Mouse (Mus musculus) testis, postnatal 14 days (tissue): ENCODE results near the gene Asb8.
A peak's percentile ranks its signal among the peaks of the same experiment; 100 is the strongest.

Experiments used
- DNase-seq: peaks from one replicate; pipeline ENCODE4 v3.0.0; 2021; ENCODE audit warnings: low spot score

Asb8 gene

DNA sequence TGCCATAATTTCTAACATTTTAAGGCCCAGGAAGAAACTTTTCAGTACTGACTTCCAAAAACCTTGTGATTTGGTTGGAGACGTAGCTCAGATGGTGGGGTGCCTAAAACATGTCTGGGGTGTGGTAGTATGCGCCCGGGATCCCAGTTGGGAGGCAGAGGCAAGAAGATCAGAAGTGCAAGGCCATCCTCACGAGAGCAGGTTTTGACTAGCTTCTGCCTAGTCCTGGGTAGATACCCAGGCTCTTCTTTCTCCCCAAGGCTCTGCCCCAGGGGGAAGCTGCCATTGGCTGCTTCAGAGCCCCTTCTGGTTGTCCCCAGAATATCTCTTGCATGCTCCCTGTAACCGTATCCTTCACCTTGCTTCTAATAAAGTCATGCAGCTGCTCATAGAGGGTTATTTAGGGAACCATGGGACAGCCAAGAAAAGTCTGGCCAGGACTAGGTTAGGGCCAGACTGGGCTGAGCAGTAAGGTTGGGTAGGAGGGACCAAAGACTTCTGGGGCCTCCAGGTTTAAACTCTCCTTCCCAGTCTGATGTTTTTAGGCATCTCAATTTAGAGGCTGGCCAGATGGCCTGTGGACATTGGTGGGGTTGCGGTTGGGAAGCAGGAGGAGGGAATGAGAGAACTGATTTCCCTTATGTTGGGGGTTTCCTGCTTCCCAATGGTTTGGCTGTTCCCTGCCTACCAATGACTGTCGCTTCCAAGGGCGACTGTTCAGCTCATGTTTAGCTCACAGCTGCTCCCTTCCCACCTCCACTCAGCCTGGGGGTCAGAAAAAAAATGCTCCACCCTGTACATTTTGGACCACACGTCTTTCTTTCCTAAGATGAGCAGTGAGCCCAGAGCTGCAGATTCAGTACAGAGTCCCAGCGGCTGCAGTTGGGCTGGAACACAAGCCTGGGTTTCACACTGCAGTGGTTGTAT is 50.3 kb downstream of the Asb8 start:
- DNase-seq: no peak

DNA sequence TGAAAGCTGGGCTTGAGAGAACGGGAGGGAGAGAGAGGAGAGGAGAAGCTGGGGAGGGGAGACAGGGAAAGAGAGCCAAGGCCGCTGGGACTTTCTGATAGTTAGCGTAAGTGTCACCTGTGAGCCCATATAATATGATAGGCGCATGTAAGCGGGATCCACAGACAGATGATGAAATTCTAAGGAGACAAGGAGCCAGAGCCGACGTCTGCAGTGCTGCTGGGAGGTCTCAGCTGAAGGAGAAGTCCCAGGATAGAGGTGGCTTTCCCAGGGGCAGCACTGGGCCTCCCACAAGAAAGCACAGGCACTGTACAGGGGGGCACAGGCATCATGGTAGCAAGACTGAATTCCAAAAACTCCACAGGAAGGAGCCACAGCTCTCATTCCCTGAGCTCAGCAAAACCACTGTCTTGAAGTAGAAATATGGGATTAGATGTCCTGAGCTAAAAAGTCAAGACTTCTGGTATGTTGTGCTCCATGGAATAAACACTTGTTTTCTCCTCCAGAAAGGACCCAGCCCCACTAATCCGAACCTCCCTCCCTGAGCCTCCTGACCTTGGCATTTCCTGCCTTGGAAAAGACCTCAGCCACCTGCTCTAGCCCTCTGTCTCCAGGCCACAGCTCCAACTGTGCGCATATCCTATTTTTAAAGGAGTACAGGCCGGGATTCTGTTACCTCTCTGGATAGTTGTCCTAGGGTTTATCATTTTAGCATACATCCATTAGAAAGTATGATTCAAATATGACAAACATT is 51.1 kb downstream of the Asb8 start:
- DNase-seq: no peak

DNA sequence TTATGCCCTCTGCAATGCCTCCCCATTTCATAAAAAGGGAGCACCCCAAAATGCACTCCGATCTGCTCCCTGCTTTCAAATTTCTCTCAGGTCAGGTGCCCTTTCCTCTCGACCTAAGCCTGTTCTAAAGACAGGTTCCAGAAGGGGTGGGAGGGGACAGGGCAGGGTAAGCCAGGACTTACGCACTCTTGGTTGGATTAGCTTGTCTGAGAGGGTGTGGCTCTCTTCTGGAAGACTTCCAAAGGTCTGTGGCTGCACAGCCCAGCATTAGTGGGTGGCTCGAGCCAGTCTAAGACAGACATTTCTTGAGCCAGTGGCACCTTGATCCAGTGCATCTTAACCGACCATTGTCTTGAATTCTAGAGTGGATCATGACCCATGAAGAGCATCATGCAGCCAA is 53.6 kb downstream of the Asb8 start:
- DNase-seq: no peak

DNA sequence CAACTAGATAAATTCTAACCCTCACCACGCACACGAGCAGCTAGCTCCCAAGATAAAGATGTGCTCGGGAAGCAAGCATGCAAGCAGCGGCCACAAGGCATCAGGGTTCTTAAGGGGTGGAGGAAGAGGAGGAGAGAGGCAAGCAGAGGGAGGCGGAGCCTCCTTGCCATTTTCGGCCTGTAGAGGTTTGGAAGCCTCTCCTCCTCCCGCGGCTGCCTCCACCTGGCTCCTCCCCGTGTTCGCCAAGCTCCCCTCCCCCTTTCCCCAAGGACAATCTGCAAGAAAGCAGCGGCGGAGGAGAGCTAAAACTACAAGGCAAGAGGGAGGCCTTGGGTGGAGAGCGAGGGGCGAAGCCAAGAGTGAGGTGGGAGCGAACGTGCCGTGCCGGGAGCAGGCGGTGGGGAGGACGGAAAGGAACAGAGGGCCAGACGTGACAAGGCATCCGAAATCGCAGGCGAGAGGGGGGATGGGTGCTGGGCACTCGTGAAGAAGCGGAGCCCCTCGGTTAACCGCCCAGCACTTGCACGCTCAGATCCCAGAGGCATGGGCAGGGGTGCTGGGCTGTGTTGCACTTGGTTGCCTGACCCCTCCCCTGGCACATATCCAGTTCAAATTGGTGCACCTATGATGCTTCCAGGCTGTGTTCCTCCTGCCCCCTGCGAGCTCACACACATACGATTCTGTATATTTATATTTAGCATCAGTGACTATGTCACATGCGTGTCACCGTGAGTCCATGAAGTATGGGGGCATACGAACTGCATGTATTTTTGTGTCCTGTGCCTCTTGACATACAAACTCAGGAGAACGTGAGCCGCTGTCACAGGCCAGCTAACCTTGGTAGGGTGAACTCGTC is 56.9 kb downstream of the Asb8 start:
- DNase-seq: peak; percentile 84

DNA sequence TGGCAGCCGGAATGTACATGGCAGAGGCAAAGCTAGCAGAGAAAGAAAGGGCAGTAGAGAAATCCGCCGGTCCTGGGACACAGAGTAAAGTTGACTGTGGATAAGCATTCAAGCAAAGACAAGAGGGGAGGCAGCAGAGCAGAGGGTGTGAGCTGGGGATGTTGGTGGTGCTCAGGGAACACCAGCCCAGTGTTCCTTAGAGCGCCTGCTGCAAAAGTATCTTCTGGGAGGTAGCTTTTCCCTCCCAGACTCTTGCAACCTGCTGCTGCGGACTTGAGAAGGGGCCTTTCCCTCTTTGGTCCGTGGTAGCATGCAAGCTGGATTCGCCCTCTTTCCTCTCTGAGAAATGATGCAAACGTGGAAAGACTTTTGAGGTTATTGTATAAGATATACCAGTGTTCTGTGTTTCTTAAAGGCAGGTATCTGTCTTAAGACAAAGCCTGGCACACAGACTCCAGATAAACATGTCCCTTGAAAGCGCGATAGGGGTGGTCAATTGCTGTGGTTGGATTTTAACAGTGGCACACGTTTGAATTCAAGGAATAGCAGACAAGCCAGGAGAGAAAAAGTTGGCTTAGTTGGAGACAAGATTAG is 57.6 kb downstream of the Asb8 start:
- no peak for DNase-seq

- DNase-seq: no peak
These were observed 58.2 kb downstream of the Asb8 start for GRCm38 (mm10) chr15:98107230-98107629.

GRCm38 (mm10) chr15:98106506-98106905 is 58.9 kb downstream of the Asb8 start:
- no peak for DNase-seq

DNA sequence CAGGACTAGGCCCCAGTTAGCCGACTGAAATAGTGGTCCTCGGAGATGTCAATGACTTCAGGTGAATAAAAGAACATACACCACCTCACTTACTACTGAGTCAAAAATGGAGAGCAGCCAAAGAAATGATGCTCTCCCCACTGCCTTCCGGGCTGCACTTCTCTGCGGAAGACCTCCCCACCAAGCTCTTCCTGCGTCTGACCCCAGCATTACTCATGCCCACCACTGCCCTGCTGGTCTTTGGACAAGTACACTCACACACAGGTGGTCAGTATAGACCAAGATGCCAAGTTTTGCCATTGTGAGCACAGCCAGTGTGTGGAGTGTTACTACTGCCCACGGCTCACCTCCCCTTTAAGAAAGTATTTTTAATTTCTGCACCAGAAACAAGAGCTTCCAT is 63.0 kb downstream of the Asb8 start:
- no peak for DNase-seq

- no peak for DNase-seq
These were observed 66.9 kb downstream of the Asb8 start for GRCm38 (mm10) chr15:98098519-98098918.

DNA sequence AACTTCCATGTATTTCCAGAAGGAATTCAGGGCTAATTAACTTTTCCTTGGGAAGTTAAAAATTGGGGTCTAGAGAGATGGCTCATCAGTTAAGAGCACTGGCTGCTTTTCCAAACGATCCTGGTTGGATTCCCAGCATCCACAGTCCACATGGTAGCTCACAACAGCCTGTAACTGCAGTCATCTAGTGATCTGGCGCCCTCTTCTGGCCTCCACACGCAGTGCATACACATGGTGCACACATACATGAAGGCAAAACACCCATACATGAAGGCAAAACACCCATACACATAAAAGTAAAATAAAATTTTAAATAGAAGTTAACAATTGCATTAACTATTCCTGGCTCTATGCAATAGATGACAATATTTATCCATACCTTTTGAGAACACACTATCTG is 68.5 kb downstream of the Asb8 start:
- no peak for DNase-seq

- DNase-seq: no peak
These were observed 70.5 kb downstream of the Asb8 start for GRCm38 (mm10) chr15:98094905-98095304.

DNA sequence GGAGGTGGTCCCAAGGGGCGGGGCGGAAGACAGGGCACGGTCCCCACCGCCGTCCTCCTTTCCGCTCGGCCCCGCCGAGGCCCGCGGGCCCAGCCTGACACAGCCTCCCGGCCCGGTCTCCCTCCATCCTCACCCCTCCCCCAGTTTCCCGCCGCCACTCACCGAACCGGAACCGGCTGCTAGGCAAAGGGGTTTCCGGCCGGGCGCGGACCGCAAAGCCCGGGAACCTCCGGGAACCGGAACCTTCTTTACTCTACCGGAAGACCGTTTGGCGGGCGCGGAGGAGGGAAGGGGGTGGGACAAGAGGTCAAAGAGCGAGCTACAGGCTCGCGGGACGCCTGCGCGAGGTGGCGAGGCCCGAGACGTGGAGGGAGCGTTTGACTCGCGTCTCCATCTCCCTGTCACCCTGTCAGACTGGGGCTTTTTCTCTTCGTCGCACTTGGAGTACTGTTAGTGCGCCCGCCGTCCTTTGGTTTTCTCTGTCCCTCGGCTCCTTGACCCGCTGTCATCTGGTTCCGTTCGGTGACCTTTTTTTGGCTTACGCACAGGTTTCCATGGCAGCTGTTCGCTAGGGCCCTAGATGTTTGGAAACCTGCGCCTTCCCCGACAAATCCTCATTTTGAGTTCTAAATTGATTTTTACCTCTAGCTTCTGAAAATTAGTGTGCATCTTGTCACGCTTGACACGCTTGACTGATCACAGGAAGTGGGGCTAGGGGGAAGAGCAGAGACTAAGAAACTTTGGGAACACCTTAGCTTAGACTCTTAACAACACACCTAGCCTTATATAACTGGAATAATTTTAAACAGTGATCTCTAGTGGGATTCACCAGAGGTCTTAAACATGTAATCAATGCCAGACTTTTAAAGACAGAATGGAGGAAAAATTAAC is 72.1 kb downstream of the Asb8 start, which contains the start of gene Senp1:
Gene Senp1, minus strand, starts transcription at position 624 of the 891 bp plus-strand sequence.
- peak; percentile 92 for DNase-seq

- DNase-seq: no peak
These were observed 72.9 kb downstream of the Asb8 start, which contains the start of gene Pfkm for GRCm38 (mm10) chr15:98092372-98093120. Gene Pfkm, plus strand, starts transcription at chr15:98092589.

DNA sequence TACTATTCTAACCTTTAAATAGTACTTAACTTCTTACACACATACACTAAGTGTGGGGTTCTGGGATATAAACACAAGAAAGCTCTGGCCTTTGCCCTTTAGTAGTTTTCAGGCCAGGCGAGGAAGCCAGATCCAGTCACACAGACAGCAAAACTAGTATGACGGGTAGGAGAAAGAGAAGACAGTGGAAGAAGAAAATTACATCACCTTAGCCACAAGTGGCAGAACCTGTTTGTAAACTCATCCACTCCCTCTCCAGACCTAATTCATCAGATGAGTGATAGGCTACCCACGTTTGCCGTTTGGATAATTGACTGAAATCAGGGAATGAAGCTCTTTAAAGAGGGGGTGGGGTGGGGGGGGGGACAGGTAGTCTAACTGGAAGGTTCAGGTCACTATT is 73.6 kb downstream of the Asb8 start:
- DNase-seq: no peak

- DNase-seq: no peak
These were observed 75.8 kb downstream of the Asb8 start for GRCm38 (mm10) chr15:98089421-98090183.

DNA sequence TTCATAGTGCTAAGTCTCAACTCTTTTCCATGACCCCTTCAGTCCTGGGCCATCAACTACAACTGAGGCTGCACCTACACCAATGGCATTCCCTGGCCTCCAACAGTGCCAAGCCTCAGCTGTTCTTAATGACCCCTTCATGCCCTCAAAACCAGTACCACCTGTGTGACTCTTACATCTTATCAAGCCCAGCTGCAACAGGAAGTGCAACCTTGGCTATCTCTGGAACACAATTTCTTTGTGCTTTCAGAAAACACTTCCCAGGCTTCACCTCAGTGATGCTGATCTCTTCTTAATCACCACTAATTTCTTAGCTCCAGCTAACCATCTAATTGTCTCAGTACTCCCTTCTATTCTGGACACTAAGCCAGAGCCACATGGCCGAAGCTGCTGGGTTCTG is 76.5 kb downstream of the Asb8 start:
- no peak for DNase-seq
